Mouse (Mus musculus) cerebellum, adult 2 months (tissue): ENCODE data around the gene Clec4e.
"Not testable (repeated sequence)": the region's sequence is repeated elsewhere in the genome, so short reads cannot be mapped to it uniquely, and the experiment has no call there.

Experiments
- CTCF ChIP-seq: fragments of 200-500 bp; IDR thresholded peaks from 2 replicates; pipeline ENCODE4 v1.5.1; 2011; ENCODE audit warnings: low read depth, mild to moderate bottlenecking, control low read depth, low read length, moderate library complexity, borderline replicate concordance; ENCODE audit not compliant: insufficient read depth
- POLR2A ChIP-seq: fragments of 200-500 bp; IDR thresholded peaks from 2 replicates; pipeline ENCODE4 v1.6.1; 2011; ENCODE audit warnings: low read length, control low read depth, borderline replicate concordance; ENCODE audit not compliant: insufficient read depth

- not testable (repeated sequence) for TF ChIP-seq POLR2A, CTCF
Measured at GRCm38 (mm10) chr6:123248862-123249261, 40.8 kb downstream of the Clec4e start.
